8 mouse cellular contexts compared by ENCODE assay signal in genomic region chr11:120822321-120822720, GRCm38 (mm10). TPM values are rescaled to one million over a fixed set of nuclear protein-coding genes. Genes with fewer than 3 reads are reported as not detected.
DNase-seq lines count a peak whose midpoint lies in the region; ATAC-seq and TF ChIP-seq lines count a peak whose summit lies in the region.

No protein-coding gene starts in this region.

- no peak for TF ChIP-seq EP300 in heart, postnatal 0 days (IDR thresholded peaks at IDR 0.05; ENCODE audit: low read depth)
- TF ChIP-seq EP300 in MEL (IDR thresholded peaks at IDR 0.05; ENCODE audit: low read depth in 1 of 2, low read length in 2 of 2): no peak

- ATAC-seq in heart, postnatal 0 days (ENCODE audit: insufficient read depth, low read depth): no peak
- ATAC-seq in forebrain, embryonic 16.5 days: no peak
- ATAC-seq in monocyte, adult 5-6 weeks (replicated peaks; ENCODE audit: insufficient number of reproducible peaks, low FRiP score, low TSS enrichment, poor library complexity, severe bottlenecking): no peak

- no peak for TF ChIP-seq CTCF in heart, postnatal 0 days (IDR thresholded peaks at IDR 0.05; ENCODE audit: low read depth)
- no peak for TF ChIP-seq CTCF in MEL (IDR thresholded peaks at IDR 0.05 in 2 of 3, conservative IDR thresholded peaks at IDR 0.05 in 1 of 3; ENCODE audit: control insufficient read depth in 1 of 3, insufficient read depth in 1 of 3, low read depth in 2 of 3, low read length in 3 of 3, poor library complexity in 1 of 3, severe bottlenecking in 1 of 3)

- TF ChIP-seq RAD21 in MEL (IDR thresholded peaks at IDR 0.05; ENCODE audit: low read depth, low read length): no peak

- H3K4me2 ChIP-seq in heart, postnatal 0 days (ENCODE audit: low read depth, low read length): peak overlapping the region; percentile 77
- peak overlapping the region; percentile 68 for H3K4me2 ChIP-seq in forebrain, embryonic 16.5 days (ENCODE audit: low read length)

- no peak overlapping the region for H3K4me3 ChIP-seq in heart, postnatal 0 days (ENCODE audit: low read depth, low read length)
- H3K4me3 ChIP-seq in MEL (ENCODE audit: control insufficient read depth in 1 of 2, insufficient read depth in 1 of 2, low read depth in 2 of 2, low read length in 2 of 2) (peak overlapping the region; percentile 77 to 94), macrophage (ENCODE audit: inconsistent target) (peak overlapping the region; percentile 90)
- H3K4me3 ChIP-seq in forebrain, embryonic 16.5 days (replicated peaks; ENCODE audit: low read length): peak overlapping the region; percentile 50

- H3K27ac ChIP-seq in heart, postnatal 0 days (ENCODE audit: low read depth): no peak overlapping the region
- H3K27ac ChIP-seq in MEL (ENCODE audit: control insufficient read depth, low read depth, low read length) (no peak overlapping the region), macrophage (no peak overlapping the region)
- H3K27ac ChIP-seq in forebrain, embryonic 16.5 days (ENCODE audit: low read length): no peak overlapping the region

- no peak; a peak in 1 of 4 replicates for TF ChIP-seq POLR2A in MEL (IDR thresholded peaks at IDR 0.05; ENCODE audit: control insufficient read depth in 1 of 2, insufficient read depth in 1 of 2, low read depth in 1 of 2, low read length in 2 of 2, poor library complexity in 1 of 2)

- no peaks in the 10 kb centered on the region for H3K27me3 ChIP-seq in heart, postnatal 0 days (ENCODE audit: control insufficient read depth, insufficient read depth, low read length)
- no peaks in the 10 kb centered on the region for H3K27me3 ChIP-seq in MEL (ENCODE audit: control insufficient read depth in 1 of 2, insufficient read depth in 2 of 2, low read length in 2 of 2)
- H3K27me3 ChIP-seq in forebrain, embryonic 16.5 days (replicated peaks; ENCODE audit: control insufficient read depth, insufficient read depth, low read length): no peaks in the 10 kb centered on the region

- no peaks in the 10 kb centered on the region for H3K9me3 ChIP-seq in heart, postnatal 0 days (replicated peaks; ENCODE audit: control insufficient read depth, low read length)
- H3K9me3 ChIP-seq in MEL (replicated peaks; ENCODE audit: insufficient read depth, low read length): no peaks in the 10 kb centered on the region
- H3K9me3 ChIP-seq in forebrain, embryonic 16.5 days (ENCODE audit: control insufficient read depth, low read length): no peaks in the 10 kb centered on the region

- H3K9ac ChIP-seq in heart, postnatal 0 days (replicated peaks; ENCODE audit: low read depth, low read length): no peak overlapping the region
- peak overlapping the region; percentile 89 for H3K9ac ChIP-seq in MEL (ENCODE audit: control insufficient read depth, low read depth, low read length, poor library complexity, severe bottlenecking)
- peak overlapping the region; percentile 67 for H3K9ac ChIP-seq in forebrain, embryonic 16.5 days (replicated peaks; ENCODE audit: low read depth, low read length)

- H3K79me2 ChIP-seq in MEL (ENCODE audit: control insufficient read depth, insufficient read depth, low read length, poor library complexity) (peaks cover 47% of the 10 kb centered on the region), macrophage (ENCODE audit: inconsistent target) (peaks cover 40% of the 10 kb centered on the region)

- no peak for DNase-seq in heart, postnatal 0 days (ENCODE audit: low spot score)
- DNase-seq in heart, adult 18-20 months: no peak
- DNase-seq in MEL (ENCODE audit: low read depth, low spot score): no peak
- DNase-seq in kidney, postnatal 10 days: no peak
- no peak for DNase-seq in adrenal gland, postnatal 4 days (ENCODE audit: low spot score in 2 of 2)

- peaks cover 38% of the 10 kb centered on the region for H3K4me1 ChIP-seq in heart, postnatal 0 days (ENCODE audit: control insufficient read depth, insufficient read depth)
- H3K4me1 ChIP-seq in MEL (ENCODE audit: control insufficient read depth in 1 of 2, insufficient read depth in 2 of 2, low read length in 2 of 2): peaks cover 0 to 20% of the 10 kb centered on the region in 2 experiments; a peak in 3 of 4 replicates
- H3K4me1 ChIP-seq in forebrain, embryonic 16.5 days (replicated peaks; ENCODE audit: control insufficient read depth, insufficient read depth, low read length): peaks cover 35% of the 10 kb centered on the region

- WGBS in heart, postnatal 0 days: 60% methylated on average over 4 of the region's 4 CpGs
- 62% methylated on average over 4 of the region's 4 CpGs for WGBS in forebrain, embryonic 16.5 days
- 75% methylated on average over 4 of the region's 4 CpGs for WGBS in macrophage (ENCODE audit: missing documents)

- peaks cover 32% of the 10 kb centered on the region for H3K36me3 ChIP-seq in heart, postnatal 0 days (replicated peaks; ENCODE audit: control insufficient read depth, insufficient read depth, low read length)
- peaks cover 12 to 13% of the 10 kb centered on the region in 2 experiments for H3K36me3 ChIP-seq in MEL (ENCODE audit: control insufficient read depth in 1 of 2, insufficient read depth in 2 of 2, low read length in 2 of 2)
- H3K36me3 ChIP-seq in forebrain, embryonic 16.5 days (ENCODE audit: control insufficient read depth, insufficient read depth): peaks cover 25% of the 10 kb centered on the region
- H3K36me3 ChIP-seq in macrophage (ENCODE audit: inconsistent target): peaks cover 26% of the 10 kb centered on the region

RNA-seq across cellular contexts. Expression of gene Fasn, which starts 2.0 kb away (rescaled TPM):
- 79.2 and 90.4 TPM in 2 replicates for total RNA-seq in heart, postnatal 0 days (2014; rRNA removed; ENCODE audit: low replicate concordance)
- 10.8 and 14.1 TPM in 2 replicates for polyA plus RNA-seq in heart, postnatal 0 days (2015; fragmentation: Nextera tagmentation; extraction: Ambion mirVana)
- total RNA-seq in heart, adult 18-20 months (2021): 100 to 1,000 TPM in 1 of 2 experiments, 10 to 100 TPM in 1; 41.4 to 258 TPM
- total RNA-seq in MEL (2012; rRNA removed): 317 and 342 TPM in 2 replicates
- 100 to 1,000 TPM; 256 to 313 TPM for polyA plus RNA-seq in MEL (2012; ENCODE audit: insufficient read depth in 1 of 2, insufficient read length in 2 of 2, low read depth in 1 of 2, low replicate concordance in 2 of 2, missing spikeins in 1 of 2)
- polyA plus RNA-seq in forebrain, embryonic 16.5 days (2015; fragmentation: Nextera tagmentation; extraction: Ambion mirVana): 92.0 and 97.4 TPM in 2 replicates
- total RNA-seq in macrophage (2018; cell fraction: chromatin; rRNA removed): 10 to 100 TPM; 11.8 to 59.6 (median 33.3) TPM
- 10 to 100 TPM in 24 of 26 experiments, 1 to 10 TPM in 2; 8.4 to 36.1 (median 21.4) TPM for total RNA-seq in macrophage (2018; cell fraction: cytosol; rRNA removed)
- 100 to 1,000 TPM in 1 of 26 experiments, 10 to 100 TPM in 24, 1 to 10 TPM in 1; 8.1 to 116 (median 20.2) TPM for total RNA-seq in macrophage (2018; cell fraction: nucleus; rRNA removed)
- 20.8 to 45.3 TPM (median 23.6 TPM) in 3 replicates for polyA plus RNA-seq in macrophage (2018)
- total RNA-seq in monocyte, adult 5-6 weeks (2017): 13.2 to 26.4 TPM (median 13.5 TPM) in 3 replicates
- 10 to 100 TPM; 86.7 to 96.3 TPM for total RNA-seq in adrenal gland, postnatal 4 days (2021)

RNA-seq across cellular contexts. Expression of gene Dus1l, which starts 26.1 kb away (rescaled TPM):
- 42.2 and 47.1 TPM in 2 replicates for total RNA-seq in heart, postnatal 0 days (2014; rRNA removed; ENCODE audit: low replicate concordance)
- polyA plus RNA-seq in heart, postnatal 0 days (2015; fragmentation: Nextera tagmentation; extraction: Ambion mirVana): 35.6 and 40.2 TPM in 2 replicates
- 10 to 100 TPM; 22.4 to 30.3 TPM for total RNA-seq in heart, adult 18-20 months (2021)
- total RNA-seq in MEL (2012; rRNA removed): 190 and 203 TPM in 2 replicates
- polyA plus RNA-seq in MEL (2012; ENCODE audit: insufficient read depth in 1 of 2, insufficient read length in 2 of 2, low read depth in 1 of 2, low replicate concordance in 2 of 2, missing spikeins in 1 of 2): 100 to 1,000 TPM in 1 of 2 experiments, not detected in 1; 171 TPM
- polyA plus RNA-seq in forebrain, embryonic 16.5 days (2015; fragmentation: Nextera tagmentation; extraction: Ambion mirVana): 53.4 and 56.9 TPM in 2 replicates
- 10 to 100 TPM; 15.6 to 84.1 (median 48.7) TPM for total RNA-seq in macrophage (2018; cell fraction: chromatin; rRNA removed)
- 10 to 100 TPM; 21.2 to 37.4 (median 31.3) TPM for total RNA-seq in macrophage (2018; cell fraction: cytosol; rRNA removed)
- total RNA-seq in macrophage (2018; cell fraction: nucleus; rRNA removed): 10 to 100 TPM; 12.8 to 57.1 (median 31.4) TPM
- 17.1 to 33.6 TPM (median 26.6 TPM) in 3 replicates for polyA plus RNA-seq in macrophage (2018)
- 25.1 to 42.4 TPM (median 31.8 TPM) in 3 replicates for total RNA-seq in monocyte, adult 5-6 weeks (2017)
- 10 to 100 TPM; 66.8 to 71.1 TPM for total RNA-seq in adrenal gland, postnatal 4 days (2021)

RNA-seq across cellular contexts. Expression of gene Gps1, which starts 38.2 kb away (rescaled TPM):
- 120 and 125 TPM in 2 replicates for total RNA-seq in heart, postnatal 0 days (2014; rRNA removed; ENCODE audit: low replicate concordance)
- polyA plus RNA-seq in heart, postnatal 0 days (2015; fragmentation: Nextera tagmentation; extraction: Ambion mirVana): 94.2 and 94.4 TPM in 2 replicates
- 10 to 100 TPM; 54.8 to 55.9 TPM for total RNA-seq in heart, adult 18-20 months (2021)
- total RNA-seq in MEL (2012; rRNA removed): 206 and 266 TPM in 2 replicates
- polyA plus RNA-seq in MEL (2012; ENCODE audit: insufficient read depth in 1 of 2, insufficient read length in 2 of 2, low read depth in 1 of 2, low replicate concordance in 2 of 2, missing spikeins in 1 of 2) (100 to 1,000 TPM; 173 to 219 TPM), macrophage (2018) (31.8 to 85.4 TPM (median 49.9 TPM) in 3 replicates)
- polyA plus RNA-seq in forebrain, embryonic 16.5 days (2015; fragmentation: Nextera tagmentation; extraction: Ambion mirVana): 287 and 305 TPM in 2 replicates
- 10 to 100 TPM; 22.2 to 70.2 (median 44.4) TPM for total RNA-seq in macrophage (2018; cell fraction: chromatin; rRNA removed)
- 10 to 100 TPM; 31.5 to 47.0 (median 40.8) TPM for total RNA-seq in macrophage (2018; cell fraction: cytosol; rRNA removed)
- 10 to 100 TPM; 21.3 to 85.8 (median 33.8) TPM for total RNA-seq in macrophage (2018; cell fraction: nucleus; rRNA removed)
- total RNA-seq in monocyte, adult 5-6 weeks (2017): 55.0 to 59.6 TPM (median 55.7 TPM) in 3 replicates
- total RNA-seq in adrenal gland, postnatal 4 days (2021): 100 to 1,000 TPM; 109 to 111 TPM

RNA-seq across cellular contexts. Expression of gene Rfng, which starts 38.3 kb away (rescaled TPM):
- 14.5 and 26.4 TPM in 2 replicates for total RNA-seq in heart, postnatal 0 days (2014; rRNA removed; ENCODE audit: low replicate concordance)
- polyA plus RNA-seq in heart, postnatal 0 days (2015; fragmentation: Nextera tagmentation; extraction: Ambion mirVana): 15.3 and 17.0 TPM in 2 replicates
- total RNA-seq in heart, adult 18-20 months (2021): 10 to 100 TPM; 11.4 to 11.5 TPM
- 10.9 and 12.7 TPM in 2 replicates for total RNA-seq in MEL (2012; rRNA removed)
- polyA plus RNA-seq in MEL (2012; ENCODE audit: insufficient read depth in 1 of 2, insufficient read length in 2 of 2, low read depth in 1 of 2, low replicate concordance in 2 of 2, missing spikeins in 1 of 2) (10 to 100 TPM in 1 of 2 experiments, not detected in 1; 40.7 TPM), macrophage (2018) (12.9 to 16.2 TPM (median 15.6 TPM) in 3 replicates)
- 95.2 and 119 TPM in 2 replicates for polyA plus RNA-seq in forebrain, embryonic 16.5 days (2015; fragmentation: Nextera tagmentation; extraction: Ambion mirVana)
- total RNA-seq in macrophage (2018; cell fraction: chromatin; rRNA removed): 10 to 100 TPM in 8 of 26 experiments, 1 to 10 TPM in 18; 2.1 to 20.3 (median 7.0) TPM
- total RNA-seq in macrophage (2018; cell fraction: cytosol; rRNA removed): 10 to 100 TPM in 23 of 26 experiments, 1 to 10 TPM in 3; 8.8 to 18.0 (median 11.9) TPM
- total RNA-seq in macrophage (2018; cell fraction: nucleus; rRNA removed): 10 to 100 TPM in 14 of 26 experiments, 1 to 10 TPM in 12; 4.2 to 24.9 (median 11.3) TPM
- total RNA-seq in monocyte, adult 5-6 weeks (2017): 1.0 to 3.9 TPM (median 1.2 TPM) in 3 replicates
- 10 to 100 TPM; 18.9 to 22.7 TPM for total RNA-seq in adrenal gland, postnatal 4 days (2021)

RNA-seq across cellular contexts. Expression of gene Hmga1b, which starts 59.7 kb away (rescaled TPM):
- total RNA-seq in heart, postnatal 0 days (2014; rRNA removed; ENCODE audit: low replicate concordance): 0.23 and 0.76 TPM in 2 replicates
- 1.2 and 1.3 TPM in 2 replicates for polyA plus RNA-seq in heart, postnatal 0 days (2015; fragmentation: Nextera tagmentation; extraction: Ambion mirVana)
- total RNA-seq in heart, adult 18-20 months (2021): 10 to 100 TPM; 23.6 to 49.8 TPM
- 190 and 206 TPM in 2 replicates for total RNA-seq in MEL (2012; rRNA removed)
- 100 to 1,000 TPM in 1 of 2 experiments, not detected in 1; 633 TPM for polyA plus RNA-seq in MEL (2012; ENCODE audit: insufficient read depth in 1 of 2, insufficient read length in 2 of 2, low read depth in 1 of 2, low replicate concordance in 2 of 2, missing spikeins in 1 of 2)
- polyA plus RNA-seq in forebrain, embryonic 16.5 days (2015; fragmentation: Nextera tagmentation; extraction: Ambion mirVana): 1.7 and 2.2 TPM in 2 replicates
- 1 to 10 TPM in 22 of 26 experiments, under 1 TPM in 3, not detected in 1; 0.63 to 5.3 (median 2.2) TPM for total RNA-seq in macrophage (2018; cell fraction: chromatin; rRNA removed)
- total RNA-seq in macrophage (2018; cell fraction: cytosol; rRNA removed): 10 to 100 TPM in 2 of 26 experiments, 1 to 10 TPM in 24; 2.5 to 11.0 (median 5.0) TPM
- 1 to 10 TPM in 20 of 26 experiments, under 1 TPM in 4, not detected in 2; 0.52 to 4.2 (median 1.6) TPM for total RNA-seq in macrophage (2018; cell fraction: nucleus; rRNA removed)
- polyA plus RNA-seq in macrophage (2018): 3.8 to 12.6 TPM (median 5.1 TPM) in 3 replicates
- total RNA-seq in monocyte, adult 5-6 weeks (2017): 2.3 to 66.8 TPM (median 12.5 TPM) in 3 replicates
- 10 to 100 TPM; 20.2 to 49.6 TPM for total RNA-seq in adrenal gland, postnatal 4 days (2021)
